Mouse (Mus musculus): ENCODE results near the gene Atp8b4. TPM values are rescaled to one million over a fixed set of nuclear protein-coding genes. Genes with fewer than 3 reads are reported as not detected.

Gene Atp8b4
- polyA plus RNA-seq, 1 experiment from 2014 or later: 0.11 TPM

DNA sequence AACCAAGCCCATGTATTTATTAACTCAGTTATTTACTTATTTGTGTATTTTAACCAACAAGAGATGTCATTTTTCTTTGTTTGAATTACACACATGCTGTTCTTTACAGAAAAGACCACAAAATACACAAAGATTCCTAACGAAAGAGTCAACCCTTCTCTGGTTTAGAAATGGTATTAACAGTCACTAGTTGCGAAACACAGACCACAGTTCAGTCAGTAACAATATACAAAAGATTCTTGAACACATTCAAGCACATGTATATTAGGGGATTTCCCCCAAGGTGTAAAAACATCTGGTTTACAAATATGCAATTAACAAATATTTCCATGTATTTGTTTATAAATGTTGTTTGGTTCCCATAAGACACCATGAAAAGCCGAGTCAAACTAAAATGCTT is 81.6 kb downstream of the Atp8b4 start:
- Histone ChIP-seq H3K4me3 (no peak overlapping the region), H3K4me2 (replicated peaks) (no peak overlapping the region), H3K27me3 (replicated peaks) (no peaks in the 10 kb centered on the region), H3K27ac (no peak overlapping the region), H3K36me3 (no peaks in the 10 kb centered on the region), H3K9me3 (no peaks in the 10 kb centered on the region), H3K4me1 (no peaks in the 10 kb centered on the region), H3K9ac (no peak overlapping the region)
- no peak for ATAC-seq (ENCODE audit: low FRiP score, low read depth)
- 92% methylated on average over 3 of the region's 3 CpGs for WGBS

DNA sequence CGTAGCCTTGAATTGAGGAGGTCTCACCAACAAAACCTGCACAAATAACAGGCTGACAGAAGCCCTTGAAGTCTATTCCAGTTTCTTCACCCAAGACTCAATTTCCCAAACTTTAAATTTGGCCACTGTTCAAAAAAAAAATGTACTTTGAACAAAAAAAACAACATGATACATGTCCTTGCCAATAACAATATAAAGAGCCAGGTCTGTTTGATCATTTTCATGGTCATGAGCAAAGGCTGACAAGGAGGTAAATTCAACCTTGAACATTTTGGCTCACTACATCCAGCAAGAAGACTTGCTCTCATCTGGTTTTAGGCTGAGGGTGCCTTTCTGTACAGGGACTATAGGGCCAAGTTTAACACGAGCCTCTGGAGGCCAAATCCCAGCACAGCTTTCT is 83.7 kb downstream of the Atp8b4 start:
- no peaks in the 10 kb centered on the region for H3K36me3 ChIP-seq
- H3K9me3 ChIP-seq: no peaks in the 10 kb centered on the region
- 81% methylated on average over 2 of the region's 2 CpGs for WGBS
- ATAC-seq (ENCODE audit: low FRiP score, low read depth): no peak
- no peak overlapping the region for H3K4me3 ChIP-seq
- no peak overlapping the region for H3K4me2 ChIP-seq (replicated peaks)
- H3K4me1 ChIP-seq: no peaks in the 10 kb centered on the region
- no peaks in the 10 kb centered on the region for H3K27me3 ChIP-seq (replicated peaks)
- H3K9ac ChIP-seq: no peak overlapping the region
- no peak overlapping the region for H3K27ac ChIP-seq

DNA sequence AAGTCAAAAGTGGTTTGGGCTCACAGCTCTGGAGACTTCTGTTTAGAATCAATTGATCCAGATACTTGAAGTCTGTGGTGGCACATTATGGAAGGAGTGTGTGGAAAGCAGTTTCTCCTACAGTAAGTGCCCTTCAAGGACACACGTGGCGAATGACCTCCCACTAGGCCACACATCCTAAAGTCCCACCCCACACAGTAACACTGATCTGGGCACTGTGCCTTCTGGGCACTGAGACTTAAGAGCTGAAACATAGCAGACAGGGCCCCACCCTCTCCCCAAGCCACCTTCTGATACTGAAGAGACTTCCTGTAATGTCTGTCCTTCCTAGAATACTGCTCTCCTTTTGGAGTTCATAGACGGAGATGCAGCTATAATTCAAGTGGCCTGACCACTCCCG is 84.5 kb downstream of the Atp8b4 start:
- Histone ChIP-seq H3K9ac (no peak overlapping the region), H3K4me1 (no peaks in the 10 kb centered on the region), H3K36me3 (no peaks in the 10 kb centered on the region), H3K4me3 (no peak overlapping the region), H3K27ac (no peak overlapping the region), H3K4me2 (replicated peaks) (no peak overlapping the region), H3K9me3 (no peaks in the 10 kb centered on the region), H3K27me3 (replicated peaks) (no peaks in the 10 kb centered on the region)
- ATAC-seq (ENCODE audit: low FRiP score, low read depth): no peak
- WGBS: 54% methylated on average over 4 of the region's 4 CpGs

DNA sequence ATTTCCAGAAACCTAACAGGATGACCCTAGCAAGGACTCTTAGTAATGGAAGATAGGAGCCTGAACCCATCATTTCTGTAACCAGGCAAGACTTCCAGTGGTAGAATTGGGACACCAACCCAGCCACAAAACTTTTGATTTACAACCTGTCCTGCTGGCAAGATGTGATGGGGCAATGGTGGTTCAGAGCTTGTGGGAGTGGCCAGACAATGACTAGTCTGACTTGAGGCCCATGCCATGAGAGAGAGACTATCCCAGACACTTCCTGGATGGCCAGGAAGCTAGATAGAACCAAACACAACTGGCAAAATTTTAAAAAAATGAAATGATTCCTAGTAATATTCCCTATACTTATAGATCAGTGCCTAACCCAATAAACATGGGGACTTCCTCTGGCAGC is 87.7 kb downstream of the Atp8b4 start:
- ATAC-seq (ENCODE audit: low FRiP score, low read depth): no peak
- Histone ChIP-seq H3K36me3 (no peaks in the 10 kb centered on the region), H3K27ac (no peak overlapping the region), H3K27me3 (replicated peaks) (no peaks in the 10 kb centered on the region), H3K9ac (no peak overlapping the region), H3K4me1 (no peaks in the 10 kb centered on the region), H3K9me3 (no peaks in the 10 kb centered on the region), H3K4me3 (no peak overlapping the region), H3K4me2 (replicated peaks) (no peak overlapping the region)

DNA sequence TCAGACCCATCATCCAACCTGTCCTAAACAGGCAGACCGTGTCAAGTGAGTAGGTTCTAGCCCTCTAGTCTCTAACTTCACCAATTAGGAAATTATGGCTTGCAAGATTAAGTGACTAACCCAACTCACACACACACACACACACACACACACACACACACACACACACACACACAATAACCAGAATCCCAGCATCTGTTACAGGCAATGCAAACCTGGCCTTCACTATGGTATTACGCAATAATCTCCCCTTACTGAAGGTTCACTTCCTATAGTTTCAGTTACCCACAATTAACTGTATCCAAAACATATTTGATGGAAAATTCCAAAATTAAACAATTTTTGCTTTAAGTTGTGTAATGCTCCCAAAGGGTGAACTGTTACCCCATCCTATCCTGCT is 101.0 kb downstream of the Atp8b4 start:
- H3K36me3 ChIP-seq: no peaks in the 10 kb centered on the region
- no peaks in the 10 kb centered on the region for H3K27me3 ChIP-seq (replicated peaks)
- no peak overlapping the region for H3K9ac ChIP-seq
- H3K4me2 ChIP-seq (replicated peaks): no peak overlapping the region
- no peaks in the 10 kb centered on the region for H3K4me1 ChIP-seq
- ATAC-seq (ENCODE audit: low FRiP score, low read depth): no peak
- 96% methylated on average over 2 of the region's 2 CpGs for WGBS
- H3K27ac ChIP-seq: no peak overlapping the region
- no peaks in the 10 kb centered on the region for H3K9me3 ChIP-seq
- H3K4me3 ChIP-seq: no peak overlapping the region

DNA sequence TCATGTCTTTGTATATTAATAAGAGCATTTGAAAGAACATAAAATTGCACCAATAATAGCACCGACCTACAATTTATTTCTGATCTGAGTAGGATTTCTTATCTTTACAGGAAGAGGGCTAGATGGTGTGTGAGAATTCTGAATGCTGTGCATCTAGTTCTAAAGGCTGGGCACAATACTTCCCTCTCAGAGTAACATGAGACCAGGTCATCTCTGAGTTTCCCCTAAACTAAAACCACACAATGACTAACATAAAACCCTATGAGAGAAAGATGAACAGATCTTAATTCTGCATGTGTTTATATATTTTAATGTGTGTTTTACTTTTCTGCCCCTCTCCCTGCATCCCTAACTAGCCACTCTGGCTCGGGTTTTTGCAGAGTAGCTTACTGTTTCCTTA is 101.5 kb downstream of the Atp8b4 start:
- H3K9me3 ChIP-seq: no peaks in the 10 kb centered on the region
- H3K9ac ChIP-seq: no peak overlapping the region
- H3K4me2 ChIP-seq (replicated peaks): no peak overlapping the region
- H3K4me1 ChIP-seq: no peaks in the 10 kb centered on the region
- no peak for ATAC-seq (ENCODE audit: low FRiP score, low read depth)
- H3K27me3 ChIP-seq (replicated peaks): no peaks in the 10 kb centered on the region
- no peak overlapping the region for H3K4me3 ChIP-seq
- no peaks in the 10 kb centered on the region for H3K36me3 ChIP-seq
- WGBS: 83% methylated on average over 2 of the region's 2 CpGs
- H3K27ac ChIP-seq: no peak overlapping the region

DNA sequence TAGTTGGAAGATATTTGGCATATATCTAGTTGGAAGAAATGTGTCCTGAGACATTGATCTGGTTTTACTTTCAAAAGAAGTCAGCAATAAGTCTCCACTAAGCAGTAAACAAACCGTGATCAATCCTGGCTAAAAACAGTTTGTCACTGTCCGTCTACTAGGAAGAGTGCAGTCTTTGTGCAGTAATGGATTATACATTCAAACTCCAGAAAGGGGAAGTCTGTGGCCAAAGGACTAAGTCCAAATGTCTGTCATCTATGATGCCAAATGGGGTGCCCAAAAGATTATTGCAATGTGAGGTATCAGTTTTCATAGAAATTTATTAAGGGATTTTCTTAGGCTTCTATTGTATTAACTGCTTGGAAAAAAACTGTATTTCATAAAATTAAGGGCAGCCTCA is 102.3 kb downstream of the Atp8b4 start:
- no peak for ATAC-seq (ENCODE audit: low FRiP score, low read depth)
- 78% methylated on average over 2 of the region's 2 CpGs for WGBS
- H3K4me2 ChIP-seq (replicated peaks): no peak overlapping the region

DNA sequence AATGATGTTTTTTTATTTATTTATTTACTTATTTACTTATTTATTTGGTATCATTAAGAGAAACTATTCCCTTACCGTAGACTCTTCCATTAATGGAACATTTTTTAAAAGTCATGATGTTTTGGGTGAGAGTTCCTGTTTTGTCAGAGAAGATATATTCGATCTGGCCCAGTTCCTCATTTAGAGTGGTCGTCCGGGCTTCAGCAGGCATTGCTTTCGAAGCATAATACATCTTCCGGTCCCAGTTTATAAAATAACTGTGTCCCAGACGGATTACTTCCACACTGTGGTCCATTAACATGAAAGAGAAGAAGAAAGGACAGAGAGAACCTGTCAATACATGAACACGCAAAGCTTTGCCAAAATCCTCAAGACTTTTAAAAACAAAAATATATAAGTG is 103.0 kb downstream of the Atp8b4 start:
- no peaks in the 10 kb centered on the region for H3K36me3 ChIP-seq
- no peaks in the 10 kb centered on the region for H3K9me3 ChIP-seq
- no peak overlapping the region for H3K27ac ChIP-seq
- WGBS: 90% methylated on average over 8 of the region's 8 CpGs
- H3K4me3 ChIP-seq: no peak overlapping the region
- no peaks in the 10 kb centered on the region for H3K4me1 ChIP-seq
- no peak overlapping the region for H3K4me2 ChIP-seq (replicated peaks)
- ATAC-seq (ENCODE audit: low FRiP score, low read depth): no peak
- H3K9ac ChIP-seq: no peak overlapping the region
- H3K27me3 ChIP-seq (replicated peaks): no peaks in the 10 kb centered on the region

More for the DNA sequence above, 102.3 kb downstream of the Atp8b4 start:
- H3K4me3 ChIP-seq: no peak overlapping the region
- H3K27ac ChIP-seq: no peak overlapping the region
- H3K27me3 ChIP-seq (replicated peaks): no peaks in the 10 kb centered on the region
- H3K9ac ChIP-seq: no peak overlapping the region
- no peaks in the 10 kb centered on the region for H3K9me3 ChIP-seq
- H3K4me1 ChIP-seq: no peaks in the 10 kb centered on the region
- no peaks in the 10 kb centered on the region for H3K36me3 ChIP-seq

DNA sequence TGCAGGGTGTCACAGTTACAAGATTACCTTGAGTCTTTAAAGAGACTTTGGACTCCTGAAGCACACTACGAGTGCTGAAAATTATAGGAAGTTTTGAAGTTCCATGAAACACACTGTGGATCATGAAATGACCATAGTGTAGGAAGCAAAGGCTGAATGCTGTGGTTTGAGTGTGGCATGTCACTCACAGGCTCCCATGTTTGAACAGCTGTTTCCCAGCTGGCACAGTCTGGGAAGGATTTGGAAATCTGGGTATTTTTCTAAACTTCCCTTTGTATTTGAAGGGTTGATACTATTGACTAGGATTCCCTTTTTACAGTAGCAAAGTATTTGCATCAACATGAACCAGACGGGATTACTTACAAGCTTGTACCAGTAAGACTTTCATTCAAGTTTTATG is 105.5 kb downstream of the Atp8b4 start:
- H3K27ac ChIP-seq: no peak overlapping the region
- H3K4me3 ChIP-seq: no peak overlapping the region
- H3K4me2 ChIP-seq (replicated peaks): no peak overlapping the region
- no peaks in the 10 kb centered on the region for H3K4me1 ChIP-seq
- no peak overlapping the region for H3K9ac ChIP-seq
- no peak for ATAC-seq (ENCODE audit: low FRiP score, low read depth)
- no peaks in the 10 kb centered on the region for H3K27me3 ChIP-seq (replicated peaks)
- no peaks in the 10 kb centered on the region for H3K9me3 ChIP-seq
- WGBS: 76% methylated on average over 2 of the region's 2 CpGs
- H3K36me3 ChIP-seq: no peaks in the 10 kb centered on the region

DNA sequence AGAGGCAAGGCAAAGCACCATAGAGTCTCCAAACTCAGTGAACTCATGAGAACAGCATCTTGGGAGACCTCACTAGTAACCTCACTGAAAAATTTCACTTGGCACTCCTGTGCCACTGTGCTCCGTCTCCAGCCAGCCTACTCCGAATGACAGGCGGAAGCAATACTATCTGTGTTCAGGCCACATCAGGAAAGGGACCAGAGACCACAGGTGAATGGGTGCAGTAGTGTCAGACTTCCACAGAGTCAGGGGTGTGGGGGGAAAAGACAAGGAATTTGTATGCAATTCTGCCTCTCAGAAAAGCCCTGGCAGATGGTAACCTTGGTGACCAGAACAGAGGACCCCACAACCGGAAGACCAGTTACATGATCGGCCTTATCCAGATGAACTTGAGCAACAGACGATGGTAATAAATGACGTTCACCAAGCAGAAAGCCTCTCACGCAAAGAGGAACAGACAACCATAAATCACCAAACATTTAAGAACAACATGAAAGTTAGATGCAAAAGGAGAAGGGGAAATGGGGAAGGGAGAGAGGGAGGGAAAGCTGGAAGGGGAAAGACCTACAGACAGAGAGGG is 112.9 kb downstream of the Atp8b4 start:
- 78% methylated on average over 8 of the region's 8 CpGs for WGBS
- Histone ChIP-seq H3K27me3 (replicated peaks) (no peaks in the 10 kb centered on the region), H3K27ac (no peak overlapping the region), H3K4me2 (replicated peaks) (no peak overlapping the region), H3K4me3 (no peak overlapping the region), H3K4me1 (no peaks in the 10 kb centered on the region), H3K36me3 (no peaks in the 10 kb centered on the region), H3K9ac (no peak overlapping the region), H3K9me3 (no peaks in the 10 kb centered on the region)
- ATAC-seq (ENCODE audit: low FRiP score, low read depth): no peak

DNA sequence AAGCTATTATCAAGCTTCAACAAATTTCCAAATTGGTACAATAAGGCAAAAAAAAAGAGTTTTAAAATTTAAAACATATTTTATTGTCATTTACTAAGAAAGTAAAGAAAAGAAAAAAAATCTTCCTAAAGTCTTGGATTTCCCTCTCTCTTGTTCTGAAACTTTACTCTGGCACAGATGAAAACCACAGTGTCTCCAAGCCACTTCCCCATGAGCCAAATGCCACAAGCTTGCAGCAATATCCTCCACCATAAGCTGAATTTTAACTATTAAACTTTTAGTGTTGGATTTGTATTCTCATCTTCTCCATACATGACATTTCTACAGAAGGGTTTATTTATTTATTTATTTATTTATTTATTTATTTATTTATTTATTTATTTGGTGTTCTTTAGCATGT is 114.4 kb downstream of the Atp8b4 start:
- H3K9ac ChIP-seq: no peak overlapping the region
- ATAC-seq (ENCODE audit: low FRiP score, low read depth): no peak
- H3K4me2 ChIP-seq (replicated peaks): no peak overlapping the region
- H3K9me3 ChIP-seq: no peaks in the 10 kb centered on the region
- no peaks in the 10 kb centered on the region for H3K4me1 ChIP-seq
- H3K36me3 ChIP-seq: no peaks in the 10 kb centered on the region
- no peak overlapping the region for H3K4me3 ChIP-seq
- H3K27me3 ChIP-seq (replicated peaks): no peaks in the 10 kb centered on the region
- no peak overlapping the region for H3K27ac ChIP-seq

DNA sequence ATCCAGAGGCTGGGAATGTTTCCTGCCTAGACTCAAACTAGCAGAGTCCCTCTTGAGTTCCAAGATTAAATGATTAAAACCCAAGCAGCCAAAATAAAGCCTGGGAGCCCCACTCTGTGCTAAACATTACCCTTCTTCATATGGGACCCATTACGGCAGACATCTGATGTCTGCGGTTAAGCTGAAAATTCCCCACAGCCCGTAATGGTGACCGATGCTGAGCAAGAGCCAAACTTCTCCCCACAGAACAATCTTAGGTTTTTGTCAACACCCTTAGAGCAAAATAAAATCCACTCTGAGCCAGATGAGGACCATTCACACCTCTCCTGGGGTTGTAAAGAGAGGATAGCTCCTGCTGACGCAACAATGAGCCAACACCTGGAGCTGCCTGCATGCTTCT is 120.2 kb downstream of the Atp8b4 start:
- H3K4me2 ChIP-seq (replicated peaks): no peak overlapping the region
- H3K36me3 ChIP-seq: no peaks in the 10 kb centered on the region
- no peak overlapping the region for H3K9ac ChIP-seq
- H3K4me1 ChIP-seq: no peaks in the 10 kb centered on the region
- no peaks in the 10 kb centered on the region for H3K9me3 ChIP-seq
- ATAC-seq (ENCODE audit: low FRiP score, low read depth): no peak
- 90% methylated on average over 5 of the region's 5 CpGs for WGBS
- H3K27me3 ChIP-seq (replicated peaks): no peaks in the 10 kb centered on the region
- H3K27ac ChIP-seq: no peak overlapping the region
- no peak overlapping the region for H3K4me3 ChIP-seq

DNA sequence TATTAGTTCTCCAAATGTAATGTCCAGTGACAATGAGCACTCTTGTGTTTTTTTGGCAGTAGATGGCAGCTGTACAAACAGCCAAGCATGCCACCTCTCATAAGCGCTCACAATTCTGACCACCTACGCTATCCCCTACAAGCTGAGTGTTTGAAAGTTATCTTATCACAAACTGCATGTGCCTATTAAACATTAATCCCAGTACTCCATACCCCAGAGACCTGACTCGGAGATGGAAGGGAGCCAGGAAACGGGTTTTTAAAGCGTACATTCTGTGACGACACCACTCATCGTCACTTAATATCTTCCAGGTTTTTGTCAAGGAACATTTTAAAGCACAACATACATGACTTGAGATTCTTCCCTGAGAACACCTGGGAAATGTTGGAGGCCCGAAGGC is 128.8 kb downstream of the Atp8b4 start:
- 87% methylated on average over 8 of the region's 8 CpGs for WGBS
- no peak overlapping the region for H3K4me3 ChIP-seq

More for the DNA sequence above, 128.8 kb downstream of the Atp8b4 start:
- no peak overlapping the region for H3K27ac ChIP-seq
- no peaks in the 10 kb centered on the region for H3K27me3 ChIP-seq (replicated peaks)
- no peak overlapping the region for H3K9ac ChIP-seq
- H3K4me1 ChIP-seq: no peaks in the 10 kb centered on the region
- no peak for ATAC-seq (ENCODE audit: low FRiP score, low read depth)
- no peaks in the 10 kb centered on the region for H3K9me3 ChIP-seq
- no peak overlapping the region for H3K4me2 ChIP-seq (replicated peaks)
- H3K36me3 ChIP-seq: no peaks in the 10 kb centered on the region
